Mouse (Mus musculus) stomach, embryonic 15.5 days (tissue): ENCODE results near the gene Foxd1. TPM values are rescaled to one million over a fixed set of nuclear protein-coding genes. Genes with fewer than 3 reads are reported as not detected.

ENCODE experiments used
- ATAC-seq: fragments of 200-750 bp; cut with Nextera tagmentation; 2 replicates; pipeline ENCODE4 v1.8.0; 2017; ENCODE audit warnings: low read depth, moderate number of reproducible peaks, moderate TSS enrichment; ENCODE audit not compliant: insufficient read depth, low FRiP score
- H3K27ac ChIP-seq: fragments of 300-500 bp; sonication (generic); 2 replicates; pipeline ENCODE4 v1.5.1; 2015; ENCODE audit warnings: mild to moderate bottlenecking, inconsistent platforms
- H3K27me3 ChIP-seq: fragments of 300-500 bp; sonication (generic); replicated peaks from 2 replicates; pipeline ENCODE4 v1.6.1; 2015; ENCODE audit warnings: inconsistent platforms
- H3K36me3 ChIP-seq: fragments of 300-500 bp; sonication (generic); 2 replicates; pipeline ENCODE4 v1.6.1; 2015; ENCODE audit warnings: inconsistent platforms
- H3K4me1 ChIP-seq: fragments of 300-500 bp; sonication (generic); 2 replicates; pipeline ENCODE4 v1.6.1; 2015; ENCODE audit warnings: inconsistent platforms
- H3K4me2 ChIP-seq: fragments of 300-500 bp; sonication (generic); 2 replicates; pipeline ENCODE4 v1.6.1; 2015; ENCODE audit warnings: mild to moderate bottlenecking, inconsistent platforms
- H3K4me3 ChIP-seq: fragments of 300-500 bp; sonication (generic); replicated peaks from 2 replicates; pipeline ENCODE4 v1.5.1; 2015; ENCODE audit warnings: inconsistent platforms
- H3K9ac ChIP-seq: fragments of 300-500 bp; sonication (generic); 2 replicates; pipeline ENCODE4 v1.6.1; 2015; ENCODE audit warnings: inconsistent platforms
- H3K9me3 ChIP-seq: fragments of 300-500 bp; sonication (generic); 2 replicates; pipeline ENCODE4 v1.6.1; 2016; ENCODE audit warnings: inconsistent platforms
- WGBS: fragments of 180-500 bp; shearing (Covaris S2); methylation state at CpG from one replicate; pipeline ENCODE4 v1.1.7; 2015; 5-methylcytosine and 5-hydroxymethylcytosine counted together
- polyA plus RNA-seq: library from polyadenylated mRNA; unstranded; fragments of >200 nt; fragmentation: Nextera tagmentation; extraction: Ambion mirVana; gene quantifications from 2 replicates; pipeline ENCODE4 v1.2.1, GENCODE M21; 2015

The Foxd1 gene
- 0.05 TPM in 1 of 2 replicates, not detected in the other for polyA plus RNA-seq

- no peak within 1 kb of the TSS for H3K27ac ChIP-seq
- peaks cover 82% of the 10 kb centered on the region for H3K27me3 ChIP-seq
- H3K4me1 ChIP-seq: peaks cover 22% of the 10 kb centered on the region
- H3K4me2 ChIP-seq: peak within 1 kb of the TSS; percentile 91
- WGBS: under 1% methylated on average over 56 of the region's 76 CpGs
- H3K4me3 ChIP-seq: peak within 1 kb of the TSS; percentile 43
- no peaks in the 10 kb centered on the region for H3K9me3 ChIP-seq
- H3K9ac ChIP-seq: no peak within 1 kb of the TSS
- no peaks in the 10 kb centered on the region for H3K36me3 ChIP-seq
- ATAC-seq: peak; percentile 86; the same call in 1 of the 2 replicates
Measured at GRCm38 (mm10) chr13:98354090-98354801, at the start of gene Foxd1. Foxd1 (plus strand) TSS chr13:98354242.

GRCm38 (mm10) chr13:98305257-98305656 lies 48.8 kb upstream of the Foxd1 start:
- Histone ChIP-seq H3K9me3 (no peaks in the 10 kb centered on the region), H3K4me3 (no peak overlapping the region)

GRCm38 (mm10) chr13:98306393-98306792 lies 47.6 kb upstream of the Foxd1 start:
- Histone ChIP-seq H3K4me1 (peaks cover 7% of the 10 kb centered on the region), H3K4me3 (no peak overlapping the region), H3K27me3 (no peaks in the 10 kb centered on the region), H3K4me2 (no peak overlapping the region), H3K27ac (no peak overlapping the region), H3K36me3 (peaks cover 14% of the 10 kb centered on the region), H3K9ac (no peak overlapping the region), H3K9me3 (no peaks in the 10 kb centered on the region)
- 34% methylated on average over 5 of the region's 5 CpGs for WGBS
- ATAC-seq: no peak

More at GRCm38 (mm10) chr13:98305257-98305656, 48.8 kb upstream of the Foxd1 start:
- no peak for ATAC-seq
- H3K36me3 ChIP-seq: peaks cover 10% of the 10 kb centered on the region
- peaks cover 7% of the 10 kb centered on the region for H3K4me1 ChIP-seq
- WGBS: 87% methylated on average over 9 of the region's 9 CpGs
- H3K9ac ChIP-seq: no peak overlapping the region
- no peaks in the 10 kb centered on the region for H3K27me3 ChIP-seq
- no peak overlapping the region for H3K4me2 ChIP-seq
- H3K27ac ChIP-seq: no peak overlapping the region

GRCm38 (mm10) chr13:98306852-98307475 lies 47.1 kb upstream of the Foxd1 start:
- Histone ChIP-seq H3K4me3 (no peak overlapping the region), H3K4me2 (peak overlapping the region; percentile 16; the same call in 1 of the 2 replicates), H3K9ac (no peak overlapping the region), H3K36me3 (peaks cover 19% of the 10 kb centered on the region), H3K27ac (peak overlapping the region; percentile 28; the same call in 1 of the 2 replicates), H3K9me3 (no peaks in the 10 kb centered on the region), H3K4me1 (peaks cover 7% of the 10 kb centered on the region), H3K27me3 (no peaks in the 10 kb centered on the region)
- ATAC-seq: no peak
- 27% methylated on average over 14 of the region's 14 CpGs for WGBS

GRCm38 (mm10) chr13:98308004-98308403 lies 46.0 kb upstream of the Foxd1 start:
- Histone ChIP-seq H3K36me3 (peaks cover 24% of the 10 kb centered on the region), H3K4me3 (no peak overlapping the region), H3K9ac (no peak overlapping the region), H3K9me3 (no peaks in the 10 kb centered on the region), H3K4me2 (no peak overlapping the region), H3K4me1 (peaks cover 7% of the 10 kb centered on the region), H3K27me3 (no peaks in the 10 kb centered on the region), H3K27ac (no peak overlapping the region)
- 64% methylated on average over 5 of the region's 5 CpGs for WGBS
- ATAC-seq: no peak

- H3K4me2 ChIP-seq: no peak overlapping the region
- H3K27me3 ChIP-seq: no peaks in the 10 kb centered on the region
- H3K4me1 ChIP-seq: peaks cover 7% of the 10 kb centered on the region
- H3K36me3 ChIP-seq: peaks cover 25% of the 10 kb centered on the region
- no peak for ATAC-seq
- H3K9me3 ChIP-seq: no peaks in the 10 kb centered on the region
- no peak overlapping the region for H3K9ac ChIP-seq
- no peak overlapping the region for H3K27ac ChIP-seq
- no peak overlapping the region for H3K4me3 ChIP-seq
- 82% methylated on average over 4 of the region's 4 CpGs for WGBS
Measured at GRCm38 (mm10) chr13:98308724-98309123, 45.3 kb upstream of the Foxd1 start.

GRCm38 (mm10) chr13:98311597-98311996 lies 42.4 kb upstream of the Foxd1 start:
- H3K9me3 ChIP-seq: no peaks in the 10 kb centered on the region
- WGBS: 89% methylated on average over 5 of the region's 5 CpGs
- no peaks in the 10 kb centered on the region for H3K27me3 ChIP-seq
- H3K4me3 ChIP-seq: no peak overlapping the region
- H3K4me2 ChIP-seq: no peak overlapping the region
- no peak overlapping the region for H3K9ac ChIP-seq
- H3K4me1 ChIP-seq: peaks cover 13% of the 10 kb centered on the region; the same call in 1 of the 2 replicates
- H3K36me3 ChIP-seq: peaks cover 25% of the 10 kb centered on the region
- H3K27ac ChIP-seq: no peak overlapping the region
- no peak for ATAC-seq

- no peaks in the 10 kb centered on the region for H3K9me3 ChIP-seq
- H3K4me3 ChIP-seq: no peak overlapping the region
- H3K27me3 ChIP-seq: no peaks in the 10 kb centered on the region
- H3K4me2 ChIP-seq: no peak overlapping the region
- peaks cover 21% of the 10 kb centered on the region for H3K36me3 ChIP-seq
- H3K27ac ChIP-seq: no peak overlapping the region
- H3K4me1 ChIP-seq: peaks cover 9% of the 10 kb centered on the region; the same call in 1 of the 2 replicates
- H3K9ac ChIP-seq: no peak overlapping the region
- no peak for ATAC-seq
- 70% methylated on average over 7 of the region's 7 CpGs for WGBS
Measured at GRCm38 (mm10) chr13:98313631-98314030, 40.4 kb upstream of the Foxd1 start.

GRCm38 (mm10) chr13:98315124-98315523 lies 38.9 kb upstream of the Foxd1 start:
- no peak overlapping the region for H3K27ac ChIP-seq
- no peak for ATAC-seq
- H3K9me3 ChIP-seq: no peaks in the 10 kb centered on the region
- H3K27me3 ChIP-seq: no peaks in the 10 kb centered on the region
- peaks cover 9% of the 10 kb centered on the region; the same call in 1 of the 2 replicates for H3K4me1 ChIP-seq
- no peak overlapping the region for H3K4me3 ChIP-seq
- peak overlapping the region; percentile 62 for H3K4me2 ChIP-seq
- WGBS: 68% methylated on average over 4 of the region's 4 CpGs
- H3K36me3 ChIP-seq: peaks cover 15% of the 10 kb centered on the region
- H3K9ac ChIP-seq: no peak overlapping the region

- Histone ChIP-seq H3K9me3 (no peaks in the 10 kb centered on the region), H3K9ac (peak overlapping the region; percentile 94), H3K4me3 (peak overlapping the region; percentile 97), H3K27me3 (no peaks in the 10 kb centered on the region), H3K4me1 (peaks cover 9% of the 10 kb centered on the region; the same call in 1 of the 2 replicates), H3K36me3 (peaks cover 11% of the 10 kb centered on the region), H3K4me2 (peak overlapping the region; percentile 62), H3K27ac (peak overlapping the region; percentile 88)
- WGBS: under 1% methylated on average over 15 of the region's 17 CpGs
- ATAC-seq: no peak
Measured at GRCm38 (mm10) chr13:98316140-98316479, 37.9 kb upstream of the Foxd1 start.

GRCm38 (mm10) chr13:98316480-98317245 lies 37.4 kb upstream of the Foxd1 start, which contains the start of gene Btf3:
Btf3 (minus strand) TSS chr13:98317006.
- Histone ChIP-seq H3K27me3 (no peaks in the 10 kb centered on the region), H3K9ac (peak within 1 kb of the TSS; percentile 94), H3K9me3 (no peaks in the 10 kb centered on the region), H3K4me1 (peaks cover 9% of the 10 kb centered on the region; the same call in 1 of the 2 replicates), H3K4me3 (peak within 1 kb of the TSS; percentile 97), H3K4me2 (peak within 1 kb of the TSS; percentile 64), H3K36me3 (peaks cover 8% of the 10 kb centered on the region), H3K27ac (peak within 1 kb of the TSS; percentile 88)
- ATAC-seq: peak; percentile 90
- WGBS: under 1% methylated on average over 79 of the region's 90 CpGs
